ENCODE assay signal across 17 mouse cellular contexts in genomic region chr11:58143704-58144426, GRCm38 (mm10). TPM values are rescaled to one million over a fixed set of nuclear protein-coding genes. Genes with fewer than 3 reads are reported as not detected.
DNase-seq lines count a peak whose midpoint lies in the region; ATAC-seq lines count a peak whose summit lies in the region.
"Had no signal": no experiment of that assay in that cellular context is flagged by ENCODE, and none has a peak within 500 bp of the region (broad histone marks: within the 10 kb centered on the region; RNA-seq: fewer than 3 reads in every experiment).

No protein-coding gene starts in this region.

- H3K4me2 ChIP-seq in forebrain, embryonic 14.5 days (ENCODE audit: low read length), result no peak overlapping the region
- no peak overlapping the region for H3K4me2 ChIP-seq in forebrain, embryonic 11.5 days (ENCODE audit: low read depth, low read length, severe bottlenecking)
- H3K4me2 ChIP-seq: midbrain, embryonic 11.5 days; neural tube, embryonic 12.5 days had no signal

- no peaks in the 10 kb centered on the region for H3K4me1 ChIP-seq in forebrain, embryonic 14.5 days (ENCODE audit: control insufficient read depth, insufficient read depth, low read length)
- no peaks in the 10 kb centered on the region for H3K4me1 ChIP-seq in forebrain, embryonic 11.5 days (replicated peaks; ENCODE audit: control insufficient read depth, insufficient read depth, low read length)
- H3K4me1 ChIP-seq: neural tube, embryonic 12.5 days had no signal

- no peak overlapping the region for H3K9ac ChIP-seq in forebrain, embryonic 14.5 days (ENCODE audit: low read length)
- H3K9ac ChIP-seq in forebrain, embryonic 11.5 days (ENCODE audit: low read length), result no peak overlapping the region
- H3K9ac ChIP-seq: liver, postnatal 0 days; neural tube, embryonic 12.5 days had no signal

- peaks cover 78% of the 10 kb centered on the region for H3K36me3 ChIP-seq in forebrain, embryonic 14.5 days (ENCODE audit: control insufficient read depth, insufficient read depth, low read length)
- H3K36me3 ChIP-seq in forebrain, embryonic 11.5 days (ENCODE audit: control insufficient read depth, insufficient read depth, low read length), result peaks cover 10% of the 10 kb centered on the region

- ATAC-seq in forebrain, embryonic 14.5 days, result no peak
- ATAC-seq in forebrain, embryonic 11.5 days (replicated peaks; ENCODE audit: low FRiP score), result no peak
- ATAC-seq: intestine, embryonic 16.5 days; liver, postnatal 0 days had no signal

- no peak overlapping the region for H3K4me3 ChIP-seq in forebrain, embryonic 14.5 days (ENCODE audit: low read depth, low read length)
- no peak overlapping the region for H3K4me3 ChIP-seq in forebrain, embryonic 11.5 days (ENCODE audit: low read depth, low read length)
- H3K4me3 ChIP-seq: neural tube, embryonic 12.5 days had no signal

- H3K27me3 ChIP-seq in forebrain, embryonic 14.5 days (replicated peaks; ENCODE audit: control insufficient read depth, insufficient read depth, low read length), result no peaks in the 10 kb centered on the region
- no peaks in the 10 kb centered on the region for H3K27me3 ChIP-seq in forebrain, embryonic 11.5 days (ENCODE audit: control insufficient read depth, insufficient read depth, low read length)
- H3K27me3 ChIP-seq: neural tube, embryonic 12.5 days had no signal

- no peaks in the 10 kb centered on the region for H3K9me3 ChIP-seq in forebrain, embryonic 14.5 days (replicated peaks; ENCODE audit: control insufficient read depth, low read length)
- H3K9me3 ChIP-seq in forebrain, embryonic 11.5 days (ENCODE audit: control insufficient read depth, low read length), result no peaks in the 10 kb centered on the region
- H3K9me3 ChIP-seq: neural tube, embryonic 12.5 days had no signal

- H3K27ac ChIP-seq in forebrain, embryonic 14.5 days (ENCODE audit: low read depth, low read length), result no peak overlapping the region
- no peak overlapping the region for H3K27ac ChIP-seq in forebrain, embryonic 11.5 days (ENCODE audit: low read depth, low read length)
- H3K27ac ChIP-seq: neural tube, embryonic 12.5 days had no signal

- WGBS in forebrain, embryonic 14.5 days, result 88% methylated on average over 9 of the region's 9 CpGs
- 92% methylated on average over 9 of the region's 9 CpGs for WGBS in forebrain, embryonic 11.5 days

- peak; percentile 6 for DNase-seq in forebrain, embryonic 14.5 days (ENCODE audit: low spot score)
- no peak for DNase-seq in forebrain, embryonic 11.5 days (ENCODE audit: low spot score)
- peak; percentile 21 to 42 for DNase-seq in frontal cortex, postnatal 14 days (ENCODE audit: low spot score in 2 of 2)
- peak; percentile 27 to 73 for DNase-seq in left cerebral cortex, postnatal 10 days (ENCODE audit: extremely low spot score in 1 of 2, low spot score in 2 of 2)
- DNase-seq in right cerebral cortex, postnatal 4 days, result peak; percentile 11
- no peak for DNase-seq in urinary bladder, postnatal 25 days (ENCODE audit: low spot score)
- no peak for DNase-seq in retina, postnatal 1 day
- DNase-seq in kidney, postnatal 14 days, result no peak
- DNase-seq: adrenal gland, adult 2 months; cerebellum, adult 9-11 months; gastrocnemius, postnatal 25 days; liver, postnatal 0 days had no signal

- intact Hi-C loops in left cerebral cortex, postnatal 10 days (cut with DNase I), result no loop called here

RNA-seq across cellular contexts. Expression of gene Gemin5, which starts 24.5 kb away (rescaled TPM):
- polyA plus RNA-seq in forebrain, embryonic 14.5 days (2014; fragmentation: Nextera tagmentation; extraction: Ambion mirVana), result 15.0 and 15.2 TPM in 2 replicates
- polyA plus RNA-seq in forebrain, embryonic 11.5 days (2014; fragmentation: Nextera tagmentation; extraction: Ambion mirVana), result 27.4 and 27.7 TPM in 2 replicates
- 10 to 100 TPM; 15.7 to 17.8 TPM for total RNA-seq in left cerebral cortex, postnatal 10 days (2021)

RNA-seq across cellular contexts. Expression of gene Mrpl22, which starts 27.6 kb away (rescaled TPM):
- 107 and 138 TPM in 2 replicates for polyA plus RNA-seq in forebrain, embryonic 14.5 days (2014; fragmentation: Nextera tagmentation; extraction: Ambion mirVana)
- 119 TPM in 2 replicates for polyA plus RNA-seq in forebrain, embryonic 11.5 days (2014; fragmentation: Nextera tagmentation; extraction: Ambion mirVana)
- 10 to 100 TPM; 31.0 to 38.0 TPM for total RNA-seq in left cerebral cortex, postnatal 10 days (2021)

RNA-seq across cellular contexts. Expression of gene Cnot8, which starts 39.9 kb away (rescaled TPM):
- 136 and 146 TPM in 2 replicates for polyA plus RNA-seq in forebrain, embryonic 14.5 days (2014; fragmentation: Nextera tagmentation; extraction: Ambion mirVana)
- polyA plus RNA-seq in forebrain, embryonic 11.5 days (2014; fragmentation: Nextera tagmentation; extraction: Ambion mirVana), result 95.8 and 103 TPM in 2 replicates
- 10 to 100 TPM; 50.4 to 51.1 TPM for total RNA-seq in left cerebral cortex, postnatal 10 days (2021)

RNA-seq across cellular contexts. Expression of gene Gm12248, which starts 50.9 kb away (rescaled TPM):
- polyA plus RNA-seq in forebrain, embryonic 14.5 days (2014; fragmentation: Nextera tagmentation; extraction: Ambion mirVana), result not detected in 2 replicates
- not detected in 2 replicates for polyA plus RNA-seq in forebrain, embryonic 11.5 days (2014; fragmentation: Nextera tagmentation; extraction: Ambion mirVana)
- not detected for total RNA-seq in left cerebral cortex, postnatal 10 days (2021)
- total RNA-seq: gastrocnemius, postnatal 25 days; left cerebral cortex, adult 8-10 months had no signal
- polyA plus RNA-seq: heart, postnatal 0 days; intestine, embryonic 16.5 days; liver, postnatal 0 days; midbrain, embryonic 11.5 days; neural tube, embryonic 12.5 days had no signal

RNA-seq across cellular contexts. Expression of gene Igtp, which starts 55.5 kb away (rescaled TPM):
- polyA plus RNA-seq in forebrain, embryonic 14.5 days (2014; fragmentation: Nextera tagmentation; extraction: Ambion mirVana), result 1.4 and 1.6 TPM in 2 replicates
- 2.0 and 2.3 TPM in 2 replicates for polyA plus RNA-seq in forebrain, embryonic 11.5 days (2014; fragmentation: Nextera tagmentation; extraction: Ambion mirVana)
- total RNA-seq in left cerebral cortex, postnatal 10 days (2021), result 1 to 10 TPM; 1.1 to 1.9 TPM

Comparison
In these comparisons a context has a peak if more than half of its experiments do, and no peak if none do; other contexts are left out.
1. DNase-seq: peak in forebrain, embryonic 14.5 days (single experiment), frontal cortex, postnatal 14 days (2 of 2), left cerebral cortex, postnatal 10 days (2 of 2) and right cerebral cortex, postnatal 4 days (single experiment); none in forebrain, embryonic 11.5 days (single experiment), urinary bladder, postnatal 25 days (single experiment), retina, postnatal 1 day (single experiment) and kidney, postnatal 14 days (single experiment).